Mouse (Mus musculus): Measurements from ENCODE around the gene Mapk8ip1.
A peak's percentile ranks its signal among the peaks of the same experiment; 100 is the strongest.

Gene Mapk8ip1

DNA sequence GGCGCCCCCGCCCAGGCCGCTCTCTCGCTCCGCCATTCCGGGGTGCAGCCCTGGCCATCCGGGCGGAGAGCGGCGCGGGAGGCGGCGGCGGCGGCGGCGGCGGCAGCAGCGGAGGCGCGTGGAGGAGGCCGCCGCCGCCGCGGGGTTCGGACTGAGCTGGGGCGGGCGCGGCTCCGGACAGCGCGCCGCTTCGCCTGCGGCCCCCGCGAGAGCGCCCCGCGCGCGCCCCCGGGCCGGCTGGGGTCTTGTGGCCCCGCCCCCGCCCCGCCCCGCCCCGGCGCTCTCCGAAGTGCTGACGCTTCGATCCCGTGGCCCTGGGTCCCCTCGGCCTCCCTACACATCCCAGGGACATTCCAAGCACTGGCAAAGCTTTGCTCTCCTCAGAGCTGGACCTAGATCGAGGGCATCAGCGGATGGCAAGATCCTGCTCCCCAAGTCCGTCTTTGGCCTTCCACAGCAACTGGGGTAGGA lies at the start of gene Mapk8ip1:
Gene Mapk8ip1, minus strand, starts transcription at position 173 of the 471 bp plus-strand sequence.
- no peak for DNase-seq (ENCODE audit: low read depth, low spot score)

DNA sequence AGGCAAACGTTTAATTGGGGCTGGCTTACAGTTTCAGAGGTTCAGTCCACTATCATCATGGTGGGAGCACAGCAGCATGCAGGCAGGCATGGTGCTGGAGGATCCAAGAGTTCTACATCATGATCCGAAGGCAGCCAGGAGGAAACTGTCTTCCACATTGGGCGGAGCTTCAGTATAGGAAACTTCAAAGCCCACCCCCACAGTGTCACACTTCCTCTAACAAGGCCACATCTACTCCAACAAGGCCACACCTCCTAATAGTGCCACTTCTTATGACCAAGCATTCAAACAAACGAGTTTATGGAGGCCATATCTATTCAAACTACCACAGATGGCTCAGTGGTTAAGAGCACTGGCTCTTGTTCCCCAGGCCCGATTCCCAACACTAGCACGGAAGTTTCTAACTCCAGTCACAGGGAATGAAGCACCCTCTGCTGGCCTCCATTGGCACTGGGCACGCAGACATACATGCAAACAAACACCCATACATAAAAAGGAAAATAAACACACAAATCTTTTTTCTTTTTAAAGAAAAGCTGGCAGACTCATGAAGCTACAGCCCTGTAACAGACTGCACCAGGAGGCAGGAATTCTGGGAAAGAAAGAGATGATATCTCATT lies 46.2 kb upstream of the Mapk8ip1 start:
- no peak for DNase-seq (ENCODE audit: low read depth, low spot score)

- DNase-seq (ENCODE audit: low read depth, low spot score) = no peak
Observed at GRCm38 (mm10) chr2:92446656-92447055, 45.6 kb upstream of the Mapk8ip1 start.

GRCm38 (mm10) chr2:92445890-92446289 lies 44.8 kb upstream of the Mapk8ip1 start:
- DNase-seq (ENCODE audit: low read depth, low spot score) = peak; percentile 50

GRCm38 (mm10) chr2:92444376-92444775 lies 43.3 kb upstream of the Mapk8ip1 start:
- no peak for DNase-seq (ENCODE audit: low read depth, low spot score)

GRCm38 (mm10) chr2:92443313-92443712 lies 42.2 kb upstream of the Mapk8ip1 start:
- no peak for DNase-seq (ENCODE audit: low read depth, low spot score)

DNA sequence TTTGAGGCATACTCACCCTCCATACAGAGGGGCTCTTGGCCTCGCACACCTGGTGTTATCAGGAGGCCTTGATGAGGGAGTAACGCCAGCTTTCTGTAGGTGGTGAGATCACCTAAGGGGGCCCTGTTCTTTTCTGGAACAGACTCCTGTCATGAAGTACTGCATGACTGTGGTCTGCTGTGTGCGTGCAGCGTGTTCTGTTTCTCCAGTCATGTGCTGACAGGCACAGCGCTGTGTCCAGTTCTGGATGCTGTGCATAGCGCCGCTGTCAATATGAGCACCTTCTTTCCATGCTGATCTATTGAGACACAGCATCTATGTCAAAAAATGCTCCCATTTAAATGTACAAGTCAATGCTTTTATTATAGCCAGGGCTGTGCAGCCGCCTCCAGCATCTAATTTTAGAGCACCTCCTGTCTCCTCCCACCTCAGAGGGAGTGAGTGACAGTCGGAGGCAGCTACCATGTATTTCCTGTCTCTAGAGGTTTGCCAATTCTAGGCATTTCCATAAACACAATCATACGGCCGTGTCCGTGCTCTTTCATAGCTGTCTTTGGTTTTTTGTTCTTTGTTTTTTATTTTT lies 41.4 kb upstream of the Mapk8ip1 start:
- peak; percentile 71 for DNase-seq (ENCODE audit: low read depth, low spot score)

- DNase-seq (ENCODE audit: low read depth, low spot score) = no peak
Observed at GRCm38 (mm10) chr2:92440432-92440831, 39.4 kb upstream of the Mapk8ip1 start.

DNA sequence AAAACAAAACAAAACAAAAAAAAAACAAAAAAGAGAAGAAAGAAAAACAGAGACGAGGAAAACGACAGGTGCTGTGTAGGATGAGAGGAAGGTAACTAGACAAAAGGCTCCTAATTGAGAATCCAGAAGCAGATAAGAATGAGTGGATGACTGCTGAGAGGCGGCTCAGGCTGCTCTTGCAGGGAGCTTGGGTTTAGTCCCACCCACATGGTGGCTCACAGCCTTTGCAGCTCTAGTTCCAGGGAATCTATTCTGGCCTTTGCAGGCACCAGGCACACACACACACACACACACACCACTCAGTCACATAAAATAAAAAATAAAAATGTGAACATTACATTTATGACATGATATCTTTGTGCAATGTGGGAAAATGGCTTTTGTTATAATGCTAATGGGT lies 37.5 kb upstream of the Mapk8ip1 start:
- DNase-seq (ENCODE audit: low read depth, low spot score) = no peak

DNA sequence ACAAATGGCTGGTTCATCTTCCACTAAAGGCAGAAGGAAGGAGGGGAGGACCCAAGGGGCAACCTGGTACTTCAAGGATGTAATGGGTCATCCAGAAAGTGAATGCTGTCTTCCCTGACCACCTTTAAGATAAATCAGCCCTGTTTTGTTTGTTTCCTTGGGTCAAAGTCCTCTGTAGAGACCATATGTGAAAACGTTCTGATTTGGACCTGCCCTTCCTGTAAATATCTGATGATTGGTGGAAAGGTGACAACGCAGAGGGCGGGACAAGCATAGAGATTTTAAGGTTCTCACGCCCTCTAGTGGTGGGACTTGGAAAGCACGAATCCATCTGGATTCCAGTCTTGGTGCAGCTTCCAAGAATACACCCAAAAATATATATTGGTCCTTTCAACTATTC lies 36.8 kb upstream of the Mapk8ip1 start:
- peak; percentile 88 for DNase-seq (ENCODE audit: low read depth, low spot score)

- DNase-seq (ENCODE audit: low read depth, low spot score) = no peak
Observed at GRCm38 (mm10) chr2:92437366-92437765, 36.3 kb upstream of the Mapk8ip1 start.

- DNase-seq (ENCODE audit: low read depth, low spot score) = no peak
Observed at GRCm38 (mm10) chr2:92435023-92435422, 34.0 kb upstream of the Mapk8ip1 start.

DNA sequence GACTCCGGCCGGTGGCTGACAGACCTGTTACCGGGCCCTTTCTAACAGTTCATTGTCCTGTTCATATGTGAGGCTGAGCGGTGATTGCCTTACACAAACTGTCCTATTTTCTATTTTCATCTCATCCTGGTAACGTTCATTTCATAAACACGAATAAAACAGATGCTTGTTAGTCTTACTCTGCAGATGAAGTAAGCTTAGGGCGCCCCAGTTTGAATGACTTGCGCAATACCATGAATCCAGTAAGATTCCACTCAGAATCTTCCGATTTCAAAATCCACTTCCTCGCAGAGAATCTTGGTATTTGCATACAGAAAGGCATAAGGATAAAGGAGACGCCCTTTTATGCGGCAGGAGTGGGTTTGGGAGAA lies 33.3 kb upstream of the Mapk8ip1 start:
- DNase-seq (ENCODE audit: low read depth, low spot score) = no peak

DNA sequence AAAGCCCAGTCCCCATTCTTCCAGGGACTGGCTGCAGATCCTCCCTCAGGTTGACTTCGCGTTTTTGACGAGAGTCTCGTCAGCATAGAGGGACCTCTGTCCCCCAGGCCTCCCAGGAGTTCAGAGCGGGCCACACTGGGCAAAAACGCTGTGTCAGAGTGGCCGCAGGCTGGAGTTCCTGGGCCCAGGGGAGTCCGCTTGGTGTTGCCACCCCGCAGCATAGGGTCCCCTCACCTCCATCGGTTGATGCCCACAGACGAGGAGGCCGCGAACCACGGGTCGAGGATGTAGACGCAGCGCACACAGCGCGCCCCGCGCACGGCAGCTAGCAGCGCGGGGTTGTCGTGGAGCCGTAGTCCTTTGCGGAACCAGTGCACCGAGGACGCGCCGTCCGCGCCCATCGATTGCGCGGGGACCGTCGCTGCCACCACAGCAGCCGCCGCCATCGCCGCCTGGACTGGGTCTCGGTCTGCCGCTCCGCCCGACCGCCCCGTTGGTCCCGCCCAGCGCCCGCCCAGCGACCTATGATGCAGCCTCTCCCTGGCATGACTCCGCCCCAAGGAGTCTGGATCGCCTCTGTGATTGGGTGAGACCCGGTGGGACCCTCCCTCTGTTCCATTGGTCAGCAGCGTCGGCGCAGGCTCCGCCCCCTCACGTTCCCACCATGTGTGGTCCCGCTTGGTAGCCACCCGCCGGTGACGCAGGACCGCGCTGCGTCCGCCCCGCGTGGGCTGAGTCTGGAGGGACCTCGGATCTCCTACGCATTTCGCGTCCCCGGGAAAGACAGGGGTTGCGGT lies 32.7 kb upstream of the Mapk8ip1 start, which contains the start of gene Cry2:
Gene Cry2, minus strand, starts transcription at position 466 of the 797 bp plus-strand sequence.
- DNase-seq (ENCODE audit: low read depth, low spot score) = peak; percentile 99

DNA sequence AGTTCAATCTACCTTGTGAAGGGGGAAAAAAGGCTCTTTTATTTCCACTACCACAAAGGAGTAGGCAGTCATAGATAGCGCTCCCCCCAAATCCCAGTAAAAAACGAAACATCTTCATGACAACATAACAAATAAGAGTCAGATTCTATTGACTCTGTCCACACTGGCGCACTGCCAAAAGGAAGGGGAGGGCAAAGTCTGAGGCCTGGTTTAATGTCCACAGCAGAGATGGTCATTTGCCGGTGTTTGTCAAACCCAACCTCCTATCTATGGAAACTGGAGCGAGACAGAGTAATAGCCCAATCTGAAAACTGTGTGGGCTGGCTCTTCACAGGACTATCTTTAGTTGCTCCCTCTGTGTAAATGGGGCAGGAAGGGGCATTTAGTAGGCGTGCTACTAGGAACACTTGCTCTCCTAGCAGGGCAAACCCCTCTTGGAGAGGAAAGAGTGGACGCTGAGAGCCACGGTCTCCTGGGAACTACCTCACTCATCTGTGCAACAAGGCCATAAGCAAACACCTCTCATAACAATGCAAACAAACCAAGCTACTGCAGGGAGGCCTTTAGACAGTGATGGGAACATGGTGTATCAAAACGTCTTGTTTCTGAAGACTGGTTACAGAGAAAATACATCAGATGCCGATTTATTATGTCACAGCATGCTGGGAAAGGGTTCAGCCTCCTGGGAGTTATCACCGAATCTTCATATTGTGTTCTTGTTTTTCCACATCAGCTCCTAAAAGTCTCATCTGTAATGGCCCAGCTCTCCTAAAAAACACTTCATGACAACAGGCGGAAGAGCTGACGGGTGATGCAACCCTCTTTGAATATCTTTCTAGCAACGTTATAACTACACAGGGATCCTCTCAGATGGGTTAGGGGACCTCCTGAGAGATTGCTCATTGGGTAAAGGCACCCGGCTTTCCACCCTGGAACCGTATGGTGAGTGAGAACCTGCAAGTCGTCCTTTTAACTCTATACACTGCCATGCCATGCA lies 31.5 kb upstream of the Mapk8ip1 start:
- DNase-seq (ENCODE audit: low read depth, low spot score) = no peak

DNA sequence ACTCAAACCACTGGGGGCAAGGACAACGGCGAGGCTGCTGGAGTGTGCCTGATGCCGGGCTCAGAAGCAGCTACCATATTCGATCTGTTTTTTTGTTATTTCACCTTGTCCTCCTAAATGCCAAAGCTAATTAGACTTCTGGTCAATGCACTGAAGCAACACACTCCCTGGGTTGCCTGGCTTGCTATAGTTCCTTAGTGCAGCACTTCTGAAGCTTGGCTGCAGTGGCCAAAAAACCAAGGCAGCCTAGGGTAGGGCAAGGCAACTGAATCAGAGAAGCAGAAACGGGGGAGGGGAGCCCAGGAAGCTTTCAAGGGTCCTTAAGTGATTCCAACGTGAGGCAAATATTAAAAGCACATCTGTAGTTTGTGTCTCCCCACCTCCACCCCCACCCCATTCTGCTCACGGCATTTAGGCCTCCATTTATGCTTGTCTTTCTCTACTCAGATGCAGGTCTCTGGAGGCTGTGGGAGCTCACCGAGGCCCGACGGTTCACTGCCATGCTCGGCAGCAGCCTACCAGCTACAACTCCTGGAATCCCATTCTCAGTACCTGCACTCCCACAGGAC lies 30.6 kb upstream of the Mapk8ip1 start:
- DNase-seq (ENCODE audit: low read depth, low spot score) = no peak

GRCm38 (mm10) chr2:92430723-92431541 lies 29.9 kb upstream of the Mapk8ip1 start:
- no peak for DNase-seq (ENCODE audit: low read depth, low spot score)

DNA sequence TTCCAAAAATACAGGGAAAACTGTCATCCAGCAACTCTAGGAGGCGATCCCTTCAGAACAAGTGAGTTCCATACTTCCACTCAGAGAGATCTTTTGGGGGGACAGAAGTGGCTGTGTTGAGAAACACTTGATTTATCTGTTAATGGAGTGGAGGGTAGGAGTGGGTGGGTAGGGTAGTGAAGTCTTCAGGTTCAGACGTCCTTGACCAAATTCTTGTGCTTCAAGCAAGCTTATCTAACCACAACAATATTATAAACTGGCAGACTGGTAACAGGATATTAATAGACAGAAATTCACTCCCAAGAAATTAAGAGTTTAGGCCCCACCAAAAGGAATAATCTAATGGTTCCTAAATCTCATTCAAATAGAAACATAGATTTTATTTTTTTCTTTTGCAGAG lies 29.0 kb upstream of the Mapk8ip1 start:
- DNase-seq (ENCODE audit: low read depth, low spot score) = no peak

GRCm38 (mm10) chr2:92427882-92428281 lies 26.8 kb upstream of the Mapk8ip1 start:
- no peak for DNase-seq (ENCODE audit: low read depth, low spot score)

- no peak for DNase-seq (ENCODE audit: low read depth, low spot score)
Observed at GRCm38 (mm10) chr2:92426426-92426825, 25.4 kb upstream of the Mapk8ip1 start.
